ENCODE assay signal across 13 mouse cellular contexts in genomic region chr17:26605636-26606035, GRCm38 (mm10). TPM values are rescaled to one million over a fixed set of nuclear protein-coding genes. Genes with fewer than 3 reads are reported as not detected.
DNase-seq lines count a peak whose midpoint lies in the region; ATAC-seq and TF ChIP-seq lines count a peak whose summit lies in the region.
"Had no signal": no experiment of that assay in that cellular context is flagged by ENCODE, and none has a peak within 500 bp of the region (broad histone marks: within the 10 kb centered on the region; RNA-seq: fewer than 3 reads in every experiment).

No protein-coding gene starts in this region.

- whole genome bisulfite sequencing in liver, embryonic 15.5 days (ENCODE audit: insufficient replicate concordance): 50% methylated on average over 4 of the region's 4 CpGs
- WGBS in liver, embryonic 12.5 days (ENCODE audit: insufficient replicate concordance): 50% methylated on average over 4 of the region's 4 CpGs
- WGBS in kidney, embryonic 15.5 days: 68% methylated on average over 4 of the region's 4 CpGs

- 0 out of 2 replicates have a peak, but pooled peaks have one; percentile 50 for TF ChIP-seq EP300 in CH12.LX (IDR thresholded peaks at IDR 0.05; ENCODE audit: low read length)

- ATAC-seq in liver, embryonic 15.5 days (ENCODE audit: insufficient read depth): no peak
- ATAC-seq in liver, embryonic 12.5 days: no peak
- peak; percentile 66 for ATAC-seq in monocyte, adult 5-6 weeks (replicated peaks; ENCODE audit: insufficient number of reproducible peaks, low FRiP score, low TSS enrichment, poor library complexity, severe bottlenecking)
- ATAC-seq in kidney, embryonic 15.5 days (replicated peaks; ENCODE audit: low FRiP score): no peak

- peaks cover 4% of the 10 kb centered on the region; the same call in 1 of the 2 replicates for H3K36me3 ChIP-seq in liver, embryonic 15.5 days (replicated peaks)
- H3K36me3 ChIP-seq in liver, embryonic 12.5 days: peaks cover 36% of the 10 kb centered on the region
- peaks cover 21 to 91% of the 10 kb centered on the region in 2 experiments for H3K36me3 ChIP-seq in CH12.LX (replicated peaks in 1 of 2; ENCODE audit: control insufficient read depth in 1 of 2, insufficient read depth in 1 of 2, low read length in 1 of 2)
- H3K36me3 ChIP-seq in kidney, embryonic 15.5 days: peaks cover 42% of the 10 kb centered on the region

- H3K4me1 ChIP-seq in liver, embryonic 15.5 days (replicated peaks): peaks cover 29% of the 10 kb centered on the region
- H3K4me1 ChIP-seq in liver, embryonic 12.5 days: peaks cover 46% of the 10 kb centered on the region
- peaks cover 51 to 85% of the 10 kb centered on the region in 2 experiments for H3K4me1 ChIP-seq in CH12.LX (ENCODE audit: control insufficient read depth in 1 of 2, insufficient read depth in 2 of 2)
- H3K4me1 ChIP-seq in kidney, embryonic 15.5 days: peaks cover 27% of the 10 kb centered on the region

- H3K9ac ChIP-seq in liver, embryonic 15.5 days: no peak overlapping the region
- H3K9ac ChIP-seq in liver, embryonic 12.5 days: no peak overlapping the region
- H3K9ac ChIP-seq in CH12.LX (ENCODE audit: insufficient read depth, low read depth): no peak overlapping the region
- no peak overlapping the region for H3K9ac ChIP-seq in kidney, embryonic 15.5 days
- H3K9ac ChIP-seq: hindbrain, embryonic 12.5 days; neural tube, embryonic 12.5 days had no signal

- no peak for TF ChIP-seq POLR2A in CH12.LX (IDR thresholded peaks at IDR 0.05; ENCODE audit: low read depth, low read length)

- no peak overlapping the region for H3K4me2 ChIP-seq in liver, embryonic 15.5 days
- H3K4me2 ChIP-seq in liver, embryonic 12.5 days: no peak overlapping the region
- no peak overlapping the region for H3K4me2 ChIP-seq in CH12.LX (ENCODE audit: insufficient read depth, low read depth, poor library complexity, severe bottlenecking)
- H3K4me2 ChIP-seq in kidney, embryonic 15.5 days: no peak overlapping the region
- H3K4me2 ChIP-seq: hindbrain, embryonic 12.5 days; neural tube, embryonic 12.5 days had no signal

- DNase-seq in CH12.LX (ENCODE audit: extremely low read depth): peak; percentile 81
- peak; percentile 60 for DNase-seq in brain, adult 2 months (ENCODE audit: low read depth, low spot score)
- DNase-seq in retina, embryonic 14.5 days (ENCODE audit: low spot score): no peak
- DNase-seq: cerebellum, postnatal 14 days; kidney, postnatal 36 days; lung, postnatal 10 days had no signal

- H3K79me2 ChIP-seq in CH12.LX (replicated peaks; ENCODE audit: control insufficient read depth, extremely low read depth, insufficient read depth, poor library complexity, severe bottlenecking): peaks cover 4% of the 10 kb centered on the region

- no peaks in the 10 kb centered on the region for H3K27me3 ChIP-seq in liver, embryonic 15.5 days
- H3K27me3 ChIP-seq in liver, embryonic 12.5 days (replicated peaks): no peaks in the 10 kb centered on the region
- no peaks in the 10 kb centered on the region for H3K27me3 ChIP-seq in CH12.LX (replicated peaks)
- no peaks in the 10 kb centered on the region for H3K27me3 ChIP-seq in kidney, embryonic 15.5 days
- H3K27me3 ChIP-seq: hindbrain, embryonic 12.5 days; neural tube, embryonic 12.5 days had no signal

- dilution Hi-C loops in CH12.LX (cut with MboI; ENCODE audit: extremely low pct_ligation_motif_present, extremely low pct_unique_long_range_greater_than_20kb, low sequenced_read_pairs): no loop called here

- no peaks in the 10 kb centered on the region for H3K9me3 ChIP-seq in liver, embryonic 15.5 days (replicated peaks)
- H3K9me3 ChIP-seq in liver, embryonic 12.5 days (replicated peaks): no peaks in the 10 kb centered on the region
- no peaks in the 10 kb centered on the region for H3K9me3 ChIP-seq in CH12.LX (replicated peaks; ENCODE audit: low read length)
- H3K9me3 ChIP-seq in kidney, embryonic 15.5 days (replicated peaks): no peaks in the 10 kb centered on the region
- H3K9me3 ChIP-seq: hindbrain, embryonic 12.5 days; neural tube, embryonic 12.5 days had no signal

- no peak for TF ChIP-seq RAD21 in CH12.LX (IDR thresholded peaks at IDR 0.05; ENCODE audit: low read depth, low read length)

- no peak overlapping the region for H3K4me3 ChIP-seq in liver, embryonic 15.5 days (replicated peaks)
- no peak overlapping the region for H3K4me3 ChIP-seq in liver, embryonic 12.5 days
- H3K4me3 ChIP-seq in CH12.LX (replicated peaks in 1 of 3; ENCODE audit: low read depth in 2 of 3, low read length in 2 of 3, poor library complexity in 1 of 3): peak overlapping the region in 1 of 3 experiments; percentile 2
- H3K4me3 ChIP-seq in kidney, embryonic 15.5 days (replicated peaks): no peak overlapping the region
- H3K4me3 ChIP-seq: erythroblast, embryonic 14.5 days; hindbrain, embryonic 12.5 days; neural tube, embryonic 12.5 days had no signal

- in situ Hi-C loops in CH12.LX (cut with MboI; ENCODE audit: low pct_ligation_motif_present, low pct_unique_long_range_greater_than_20kb, low sequenced_read_pairs): no loop called here

- H3K27ac ChIP-seq in liver, embryonic 15.5 days (replicated peaks): 0 out of 2 replicates have a peak overlapping the region, but pooled peaks have one; percentile 10
- H3K27ac ChIP-seq in liver, embryonic 12.5 days: no peak overlapping the region
- peak overlapping the region; percentile 76 for H3K27ac ChIP-seq in CH12.LX (ENCODE audit: insufficient read depth, low read depth)
- no peak overlapping the region for H3K27ac ChIP-seq in kidney, embryonic 15.5 days
- H3K27ac ChIP-seq: hindbrain, embryonic 12.5 days; neural tube, embryonic 12.5 days had no signal

- no peak for TF ChIP-seq CTCF in CH12.LX (conservative IDR thresholded peaks at IDR 0.05 in 1 of 2, IDR thresholded peaks at IDR 0.05 in 1 of 2; ENCODE audit: low read depth in 2 of 2, low read length in 2 of 2)

TF ChIP-seq in CH12.LX, 34 proteins besides CTCF, POLR2A, EP300 and RAD21 (continues in another document):
- TF ChIP-seq JUN (IDR thresholded peaks at IDR 0.05; ENCODE audit: insufficient read depth, low read depth, low read length): no peak
- peak; percentile 19; the same call in 1 of the 2 replicates for TF ChIP-seq TCF12 (IDR thresholded peaks at IDR 0.05; ENCODE audit: low read depth, low read length)
- no peak for TF ChIP-seq MAFK (IDR thresholded peaks at IDR 0.05; ENCODE audit: insufficient replicate concordance, low read length)
- TF ChIP-seq MYC (IDR thresholded peaks at IDR 0.05; ENCODE audit: low read depth, low read length): 0 out of 2 replicates have a peak, but pooled peaks have one; percentile 7
- TF ChIP-seq CHD1 (IDR thresholded peaks at IDR 0.05; ENCODE audit: low read depth, low read length): no peak
- no peak for TF ChIP-seq E2F4 (IDR thresholded peaks at IDR 0.05; ENCODE audit: insufficient replicate concordance, low read depth, low read length)
- TF ChIP-seq ELF1 (IDR thresholded peaks at IDR 0.05; ENCODE audit: low read depth, low read length): peak; percentile 47
- TF ChIP-seq ZNF384 (IDR thresholded peaks at IDR 0.05; ENCODE audit: low read depth, low read length): no peak
- TF ChIP-seq KAT2A (IDR thresholded peaks at IDR 0.05; ENCODE audit: insufficient replicate concordance, low read length): no peak
- TF ChIP-seq USF2 (conservative IDR thresholded peaks at IDR 0.05; ENCODE audit: low read depth, low read length): no peak
- TF ChIP-seq SMC3 (IDR thresholded peaks at IDR 0.05; ENCODE audit: low read depth, low read length): no peak
- no peak for TF ChIP-seq PAX5 (IDR thresholded peaks at IDR 0.05; ENCODE audit: low read length)
- no peak for TF ChIP-seq MEF2A (IDR thresholded peaks at IDR 0.05; ENCODE audit: borderline replicate concordance, low read depth, low read length)
- no peak for TF ChIP-seq CHD2 (IDR thresholded peaks at IDR 0.05; ENCODE audit: low read length)
- no peak for TF ChIP-seq NRF1 (IDR thresholded peaks at IDR 0.05; ENCODE audit: low read depth, low read length)
- no peak for TF ChIP-seq JUND (conservative IDR thresholded peaks at IDR 0.05; ENCODE audit: low read depth, low read length)
- 0 out of 2 replicates have a peak, but pooled peaks have one; percentile 58 for TF ChIP-seq MAX (IDR thresholded peaks at IDR 0.05; ENCODE audit: low read length)
- no peak for TF ChIP-seq ZC3H11A (IDR thresholded peaks at IDR 0.05; ENCODE audit: low read depth, low read length)
- TF ChIP-seq USF1 (IDR thresholded peaks at IDR 0.05; ENCODE audit: low read depth, low read length): peak; percentile 12; the same call in 1 of the 2 replicates
- TF ChIP-seq SIN3A (IDR thresholded peaks at IDR 0.05; ENCODE audit: low read length): no peak
- TF ChIP-seq ETS1 (conservative IDR thresholded peaks at IDR 0.05; ENCODE audit: low read depth, low read length): peak; percentile 87
- TF ChIP-seq HCFC1 (IDR thresholded peaks at IDR 0.05; ENCODE audit: low read depth, low read length): no peak

RNA-seq across cellular contexts. Expression of gene Dusp1, which starts 43.7 kb away (rescaled TPM):
- polyA plus RNA-seq in liver, embryonic 15.5 days (2015; fragmentation: Nextera tagmentation; extraction: Ambion mirVana): 29.6 and 31.2 TPM in 2 replicates
- polyA plus RNA-seq in liver, embryonic 12.5 days (2016; fragmentation: Nextera tagmentation; extraction: Ambion mirVana): 28.6 and 28.7 TPM in 2 replicates
- total RNA-seq in CH12.LX (2012; rRNA removed) (3.5 and 5.6 TPM in 2 replicates), CH12.LX (2014; rRNA removed) (2.6 and 3.5 TPM in 2 replicates)
- polyA plus RNA-seq in CH12.LX (2012; ENCODE audit: insufficient read length, low read depth): 8.6 and 9.9 TPM in 2 replicates
- total RNA-seq in monocyte, adult 5-6 weeks (2017): 146 to 413 TPM (median 198 TPM) in 3 replicates
- 23.1 and 24.8 TPM in 2 replicates for polyA plus RNA-seq in kidney, embryonic 15.5 days (2015; fragmentation: Nextera tagmentation; extraction: Ambion mirVana)

RNA-seq across cellular contexts. Expression of gene Ergic1, which starts 44.3 kb away (rescaled TPM):
- polyA plus RNA-seq in liver, embryonic 15.5 days (2015; fragmentation: Nextera tagmentation; extraction: Ambion mirVana): 33.8 and 35.7 TPM in 2 replicates
- polyA plus RNA-seq in liver, embryonic 12.5 days (2016; fragmentation: Nextera tagmentation; extraction: Ambion mirVana): 44.6 and 45.7 TPM in 2 replicates
- total RNA-seq in CH12.LX (2012; rRNA removed): 129 and 131 TPM in 2 replicates
- 89.5 and 93.5 TPM in 2 replicates for total RNA-seq in CH12.LX (2014; rRNA removed)
- polyA plus RNA-seq in CH12.LX (2012; ENCODE audit: insufficient read length, low read depth): 111 and 142 TPM in 2 replicates
- 16.0 to 20.2 TPM (median 17.6 TPM) in 3 replicates for total RNA-seq in monocyte, adult 5-6 weeks (2017)
- 124 and 131 TPM in 2 replicates for polyA plus RNA-seq in kidney, embryonic 15.5 days (2015; fragmentation: Nextera tagmentation; extraction: Ambion mirVana)

RNA-seq across cellular contexts. Expression of gene Atp6v0e, which starts 57.4 kb away (rescaled TPM):
- polyA plus RNA-seq in liver, embryonic 15.5 days (2015; fragmentation: Nextera tagmentation; extraction: Ambion mirVana): 141 and 154 TPM in 2 replicates
- polyA plus RNA-seq in liver, embryonic 12.5 days (2016; fragmentation: Nextera tagmentation; extraction: Ambion mirVana): 177 and 179 TPM in 2 replicates
- total RNA-seq in CH12.LX (2012; rRNA removed): 190 and 206 TPM in 2 replicates
- 403 and 422 TPM in 2 replicates for total RNA-seq in CH12.LX (2014; rRNA removed)
- polyA plus RNA-seq in CH12.LX (2012; ENCODE audit: insufficient read length, low read depth): 190 and 226 TPM in 2 replicates
- 314 to 369 TPM (median 315 TPM) in 3 replicates for total RNA-seq in monocyte, adult 5-6 weeks (2017)
- polyA plus RNA-seq in kidney, embryonic 15.5 days (2015; fragmentation: Nextera tagmentation; extraction: Ambion mirVana): 211 and 224 TPM in 2 replicates

Comparison
In these comparisons a context has a peak if more than half of its experiments do, and no peak if none do; other contexts are left out.
1. H3K27ac ChIP-seq: peak in liver, embryonic 15.5 days (single experiment) and CH12.LX (single experiment); none in liver, embryonic 12.5 days (single experiment) and kidney, embryonic 15.5 days (single experiment).